Mouse (Mus musculus): ENCODE measurements around the gene Fam118a.

DNA sequence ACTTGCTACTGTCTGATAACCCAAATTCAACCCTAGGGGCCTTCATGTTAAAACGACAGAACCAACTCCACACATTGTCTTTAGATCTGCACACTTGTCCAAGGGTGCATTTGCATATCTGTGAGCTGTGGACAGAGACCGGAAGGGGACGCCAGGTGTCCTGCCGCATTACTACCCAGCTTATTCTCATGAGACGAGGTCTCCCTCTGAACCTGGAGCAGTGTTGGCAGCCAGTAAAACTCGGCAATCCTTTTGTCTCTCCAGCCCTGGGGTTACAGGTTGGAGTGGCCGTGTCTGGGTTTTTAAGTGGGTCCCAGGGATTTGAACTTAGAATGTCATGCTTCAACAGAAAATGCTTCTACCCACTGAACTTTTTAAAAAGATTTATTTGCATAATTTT is 28.8 kb upstream of the Fam118a start:
- TF ChIP-seq POLR2A (IDR thresholded peaks at IDR 0.05; ENCODE audit: borderline replicate concordance, extremely low read depth, low read depth, low read length) (no peak), CTCF (IDR thresholded peaks at IDR 0.05; ENCODE audit: insufficient read depth, low read length) (no peak)

Data from lung, adult 2 months (tissue).